Mouse (Mus musculus) neural tube, embryonic 14.5 days (tissue): Measurements from ENCODE around the gene F8. TPM values are rescaled to one million over a fixed set of nuclear protein-coding genes. Genes with fewer than 3 reads are reported as not detected.

ENCODE experiments used
- ATAC-seq: fragments of 200-750 bp; cut with Nextera tagmentation; 2 replicates; pipeline ENCODE4 v1.8.0; 2017; ENCODE audit warnings: low read depth, mild to moderate bottlenecking, moderate TSS enrichment, moderate library complexity
- H3K27ac ChIP-seq: fragments of 300-500 bp; sonication (generic); 2 replicates; pipeline ENCODE4 v1.5.1; 2014; ENCODE audit warnings: low read depth, mild to moderate bottlenecking, control low read depth, low read length, moderate library complexity, mixed read lengths
- H3K27me3 ChIP-seq: fragments of 300-500 bp; sonication (generic); 2 replicates; pipeline ENCODE4 v1.6.1; 2014; ENCODE audit warnings: low read length; ENCODE audit not compliant: control insufficient read depth, insufficient read depth
- H3K36me3 ChIP-seq: fragments of 300-500 bp; sonication (generic); 2 replicates; pipeline ENCODE4 v1.6.1; 2014; ENCODE audit warnings: low read length, mixed read lengths; ENCODE audit not compliant: control insufficient read depth, insufficient read depth
- H3K4me1 ChIP-seq: fragments of 300-500 bp; sonication (generic); 2 replicates; pipeline ENCODE4 v1.6.1; 2014; ENCODE audit warnings: low read length; ENCODE audit not compliant: control insufficient read depth, insufficient read depth
- H3K4me2 ChIP-seq: fragments of 300-500 bp; sonication (generic); 2 replicates; pipeline ENCODE4 v1.6.1; 2014; ENCODE audit warnings: mild to moderate bottlenecking, low read depth, low read length, control low read depth
- H3K4me3 ChIP-seq: fragments of 300-500 bp; sonication (generic); 2 replicates; pipeline ENCODE4 v1.5.1; 2014; ENCODE audit warnings: low read depth, low read length, control low read depth, mixed read lengths
- H3K9ac ChIP-seq: fragments of 300-500 bp; sonication (generic); replicated peaks from 2 replicates; pipeline ENCODE4 v1.6.1; 2014; ENCODE audit warnings: low read depth, mild to moderate bottlenecking, control low read depth, low read length, mixed read lengths
- H3K9me3 ChIP-seq: fragments of 300-500 bp; sonication (generic); 2 replicates; pipeline ENCODE4 v1.6.1; 2016; ENCODE audit warnings: low read length; ENCODE audit not compliant: control insufficient read depth
- WGBS: fragments of 180-500 bp; shearing (Covaris S2); extraction: QIAGEN DNeasy Blood & Tissue Kit; methylation state at CpG from one replicate; pipeline ENCODE4 v1.1.7; 2014; 5-methylcytosine and 5-hydroxymethylcytosine counted together
- polyA plus RNA-seq: library from polyadenylated mRNA; unstranded; fragments of >200 nt; fragmentation: Nextera tagmentation; extraction: Ambion mirVana; gene quantifications from 2 replicates; pipeline ENCODE4 v1.2.1, GENCODE M21; 2014

F8 gene
- polyA plus RNA-seq, 1 experiment from 2014 or later, result 3.6 TPM

DNA sequence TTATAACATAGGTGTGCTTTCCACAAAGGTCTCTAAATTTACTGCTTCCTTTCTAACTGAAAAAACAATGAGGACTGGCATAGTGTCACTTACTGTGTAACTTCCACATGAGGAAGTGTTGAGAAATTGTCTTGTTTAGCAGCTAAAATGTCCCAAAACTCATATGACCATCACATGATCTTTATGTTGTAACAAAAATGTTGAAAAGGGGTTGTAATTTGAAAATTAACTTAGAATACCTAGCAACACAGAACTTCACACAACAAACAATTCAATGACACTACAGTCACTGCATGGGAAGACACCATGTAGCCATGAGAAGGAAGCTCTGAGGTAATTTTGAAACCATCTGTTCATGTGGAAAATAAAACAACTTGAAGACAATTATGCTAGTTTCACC lies 255.5 kb downstream of the F8 start:
- no peak for ATAC-seq
- H3K9ac ChIP-seq, result no peak overlapping the region
- no peaks in the 10 kb centered on the region for H3K9me3 ChIP-seq

GRCm38 (mm10) chrX:75125606-75126005 lies 256.8 kb downstream of the F8 start:
- Histone ChIP-seq H3K4me3 (no peak overlapping the region), H3K27ac (no peak overlapping the region), H3K9ac (no peak overlapping the region), H3K27me3 (no peaks in the 10 kb centered on the region), H3K9me3 (no peaks in the 10 kb centered on the region), H3K4me1 (no peaks in the 10 kb centered on the region), H3K4me2 (no peak overlapping the region), H3K36me3 (no peaks in the 10 kb centered on the region)
- 92% methylated on average over 3 of the region's 3 CpGs for WGBS
- ATAC-seq, result no peak

More for the DNA sequence above, 255.5 kb downstream of the F8 start:
- Histone ChIP-seq H3K4me2 (no peak overlapping the region), H3K36me3 (no peaks in the 10 kb centered on the region), H3K4me1 (no peaks in the 10 kb centered on the region), H3K4me3 (no peak overlapping the region), H3K27me3 (no peaks in the 10 kb centered on the region), H3K27ac (no peak overlapping the region)

Other genes starting within 250 kb of the F8 start
- not detected in 2 replicates for gene Smim9, start 218.8 kb downstream of the F8 start, polyA plus RNA-seq
- 27.3 and 36.0 TPM in 2 replicates for gene Fundc2, start 216 bp downstream of the F8 start, polyA plus RNA-seq
- 22.2 and 28.1 TPM in 2 replicates for gene Cmc4, start 34.0 kb upstream of the F8 start, polyA plus RNA-seq
- 7.2 and 10.3 TPM in 2 replicates for gene Mtcp1, start 34.0 kb upstream of the F8 start, polyA plus RNA-seq
- gene Brcc3, start 34.0 kb upstream of the F8 start, polyA plus RNA-seq, result 41.3 and 47.9 TPM in 2 replicates
- 377 and 380 TPM in 2 replicates for gene Vbp1, start 131.7 kb upstream of the F8 start, polyA plus RNA-seq
- 24.2 and 24.6 TPM in 2 replicates for gene Rab39b, start 195.6 kb upstream of the F8 start, polyA plus RNA-seq